Mouse (Mus musculus) 3134 (cell line): ENCODE data around the gene Uqcc1.

ENCODE experiments used
- DNase-seq: peaks from one replicate; pipeline ENCODE4 v3.0.0-alpha.2; 2011; ENCODE audit warnings: low spot score; ENCODE audit not compliant: insufficient read length; ENCODE audit errors: extremely low read depth

Uqcc1 gene

DNA sequence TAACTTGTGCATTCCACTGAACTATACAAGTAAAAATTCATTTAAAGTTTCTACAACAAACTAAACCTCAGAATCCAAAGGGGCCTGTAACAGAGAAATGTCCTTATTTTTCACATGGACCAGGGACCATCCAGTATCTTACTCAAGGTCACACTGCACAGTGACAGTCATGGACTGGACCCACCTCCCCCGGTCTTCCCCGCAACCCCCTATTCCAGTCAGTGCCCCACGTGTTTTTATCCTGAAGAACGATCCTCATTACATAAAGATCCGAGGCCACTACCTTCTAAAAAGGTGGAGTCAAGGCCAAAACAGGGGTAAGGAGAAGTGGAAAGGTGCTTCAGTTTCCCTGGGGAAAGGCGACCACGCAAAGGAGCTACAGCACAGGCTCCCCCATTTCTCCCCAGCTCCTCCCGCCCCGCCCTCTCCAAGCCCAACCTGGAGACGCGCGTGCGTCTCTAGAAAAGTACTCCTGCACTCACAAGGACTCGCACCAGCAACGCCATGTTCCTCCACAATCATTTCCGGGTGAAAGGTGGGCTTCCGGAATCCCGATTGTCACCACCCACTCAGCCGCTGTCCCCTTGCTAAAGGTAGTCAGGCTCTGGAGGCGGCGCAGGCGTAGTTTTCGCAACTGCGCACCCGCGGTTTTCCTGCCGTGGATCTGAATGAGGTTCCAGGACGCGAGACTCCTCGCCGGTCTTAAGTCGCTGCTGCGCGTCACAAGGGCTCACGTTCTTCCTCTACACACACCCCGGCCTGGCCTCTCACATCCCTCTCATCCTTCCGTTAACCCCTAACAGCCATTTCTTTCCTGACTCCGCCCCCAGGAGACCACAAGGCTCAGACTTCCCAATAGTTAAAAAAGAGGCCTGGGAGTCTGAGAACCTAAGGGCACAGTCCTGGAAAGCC lies at the start of gene Uqcc1:
Uqcc1 (minus strand) TSS at position 780 of the 912 bp plus-strand sequence.
- peak; percentile 97 for DNase-seq

DNA sequence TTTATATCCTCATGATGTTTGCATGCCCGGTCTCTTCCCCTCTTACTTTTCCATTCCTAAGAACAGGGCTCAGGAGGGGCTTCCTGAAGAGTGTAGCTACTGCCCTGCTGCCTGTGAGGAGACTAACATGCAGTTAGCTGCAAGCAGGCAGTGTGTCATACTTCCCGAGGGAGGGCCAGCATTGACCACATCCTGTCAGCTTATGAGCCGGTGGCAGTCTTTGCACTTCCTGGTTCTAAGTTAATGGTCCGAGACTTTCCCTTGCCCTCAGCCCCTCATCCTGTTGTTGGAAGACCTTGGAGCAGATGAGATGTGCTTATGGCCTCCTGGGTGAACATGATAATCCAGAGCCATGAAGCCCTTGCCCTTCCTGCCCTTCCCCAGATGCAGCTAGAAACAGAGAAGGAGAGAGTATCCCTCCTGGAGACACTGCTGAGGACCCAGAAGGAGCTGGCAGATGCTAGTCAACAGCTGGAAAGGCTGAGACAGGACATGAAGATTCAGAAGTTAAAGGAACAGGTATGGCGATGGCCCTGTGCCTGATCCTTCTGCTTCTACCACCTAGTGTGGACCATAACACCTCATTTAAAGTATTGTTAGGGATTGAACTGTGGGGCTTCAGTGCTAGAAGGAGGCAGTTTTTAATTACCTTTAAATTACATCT lies 49.4 kb upstream of the Uqcc1 start:
- DNase-seq, result peak; percentile 72

- DNase-seq, result no peak
Measured at GRCm38 (mm10) chr2:155974087-155974731, 44.1 kb upstream of the Uqcc1 start.

- DNase-seq, result no peak
Measured at GRCm38 (mm10) chr2:155973348-155973747, 43.2 kb upstream of the Uqcc1 start.

GRCm38 (mm10) chr2:155962991-155963390 lies 32.9 kb upstream of the Uqcc1 start:
- DNase-seq, result no peak

GRCm38 (mm10) chr2:155961862-155962261 lies 31.8 kb upstream of the Uqcc1 start:
- no peak for DNase-seq

DNA sequence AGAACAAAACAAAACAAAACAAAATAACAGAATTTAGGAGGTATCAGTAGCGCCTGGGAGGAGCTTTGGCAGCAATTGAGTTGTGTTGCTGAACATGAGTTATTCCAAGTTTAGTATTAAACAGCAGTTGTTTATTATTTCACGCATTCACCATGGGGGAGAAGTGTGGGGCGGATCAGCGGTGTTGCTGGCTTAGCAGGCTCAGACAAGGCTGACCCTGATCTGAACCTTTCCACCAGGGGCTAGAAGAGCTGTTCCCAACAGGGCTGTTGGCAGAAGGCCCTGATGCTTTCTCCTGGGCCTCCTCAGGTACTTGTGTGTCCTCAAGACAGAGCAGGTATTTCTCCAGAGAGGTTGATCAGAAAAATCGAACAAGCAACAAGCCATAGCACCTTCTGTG lies 29.9 kb upstream of the Uqcc1 start:
- DNase-seq, result no peak

DNA sequence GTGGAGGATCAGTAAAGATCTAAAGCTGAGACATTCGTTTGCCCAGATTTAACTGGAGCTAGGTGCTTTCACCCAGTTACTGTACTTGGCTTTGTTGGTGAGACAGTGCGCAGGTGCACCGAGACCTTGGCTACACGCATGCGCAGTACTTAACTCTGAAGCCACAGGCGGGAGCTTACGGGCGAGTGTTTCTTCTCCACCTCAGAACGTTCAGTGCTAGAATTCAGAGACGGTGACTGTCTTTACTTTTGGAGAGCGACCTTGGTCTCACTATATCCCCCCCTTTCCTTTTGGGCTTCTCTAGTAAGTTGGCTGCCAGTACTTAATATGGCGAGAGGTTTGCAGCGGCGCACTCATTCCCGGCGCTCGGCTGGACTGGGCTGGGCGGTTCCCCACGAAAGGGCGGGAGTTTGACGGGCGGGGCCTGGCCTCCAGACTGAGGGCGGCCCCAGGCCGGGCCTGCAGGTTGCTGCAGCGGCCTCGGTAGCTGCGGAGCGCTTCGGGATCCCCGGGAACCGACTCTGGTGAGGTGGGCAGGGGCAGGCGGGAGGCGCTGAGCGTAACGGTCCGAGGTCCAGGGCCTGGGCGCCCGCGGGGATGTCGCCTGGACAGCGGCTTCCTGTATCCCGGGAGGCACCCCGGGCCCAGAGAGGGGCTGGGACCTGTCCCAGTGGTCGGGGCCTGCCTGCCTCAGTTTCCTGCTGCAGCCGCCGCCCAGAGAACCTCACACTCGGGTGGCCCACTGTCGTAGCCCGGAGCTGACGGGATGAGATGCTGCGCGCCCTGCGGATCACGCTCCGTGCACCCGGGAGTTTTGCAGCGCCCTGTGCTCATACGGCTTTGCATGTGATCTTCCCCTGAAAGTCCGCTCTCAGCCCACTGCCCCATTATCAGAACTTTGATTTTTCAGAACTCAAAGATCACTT lies 26.3 kb upstream of the Uqcc1 start, which contains the start of gene Cep250:
Cep250 (plus strand) TSS at position 325 of the 926 bp plus-strand sequence.
- peak; percentile 92 for DNase-seq

GRCm38 (mm10) chr2:155952006-155952405 lies 21.9 kb upstream of the Uqcc1 start:
- peak; percentile 39 for DNase-seq

GRCm38 (mm10) chr2:155949362-155949761 lies 19.3 kb upstream of the Uqcc1 start:
- peak; percentile 60 for DNase-seq

- no peak for DNase-seq
Measured at GRCm38 (mm10) chr2:155947390-155948002, 17.4 kb upstream of the Uqcc1 start.

GRCm38 (mm10) chr2:155946499-155946898 lies 16.4 kb upstream of the Uqcc1 start:
- no peak for DNase-seq

GRCm38 (mm10) chr2:155946069-155946468 lies 16.0 kb upstream of the Uqcc1 start:
- peak; percentile 59 for DNase-seq

- no peak for DNase-seq
Measured at GRCm38 (mm10) chr2:155945580-155945979, 15.5 kb upstream of the Uqcc1 start.

DNA sequence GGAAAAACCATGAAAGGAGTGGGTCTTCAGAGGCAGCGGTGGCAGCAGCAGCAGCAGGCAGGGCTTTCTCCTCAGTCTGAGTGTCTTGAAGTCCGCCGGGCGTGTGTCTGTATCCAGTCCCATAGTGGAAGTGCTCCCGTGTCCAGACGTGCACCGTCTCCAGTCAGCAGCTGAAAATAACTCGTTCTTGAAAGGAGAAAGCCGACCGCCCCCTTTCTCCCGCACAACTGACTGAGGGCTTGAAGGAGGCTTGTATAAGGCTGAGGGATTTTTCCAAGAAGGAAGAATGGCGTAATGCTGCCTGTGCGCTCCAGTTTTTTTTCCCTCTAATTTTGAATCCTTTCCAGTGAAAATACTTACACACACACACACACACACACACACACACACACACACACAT lies 15.0 kb upstream of the Uqcc1 start, which contains the start of gene Gdf5:
Gdf5 (minus strand) TSS at position 244 of the 400 bp plus-strand sequence.
- DNase-seq, result no peak

GRCm38 (mm10) chr2:155944685-155945084 lies 14.6 kb upstream of the Uqcc1 start:
- no peak for DNase-seq

- no peak for DNase-seq
Measured at GRCm38 (mm10) chr2:155943463-155943862, 13.4 kb upstream of the Uqcc1 start.

GRCm38 (mm10) chr2:155941697-155942442 lies 11.8 kb upstream of the Uqcc1 start:
- no peak for DNase-seq

GRCm38 (mm10) chr2:155940681-155941080 lies 10.6 kb upstream of the Uqcc1 start, which contains the start of gene Gm15557:
Gene Gm15557 (plus strand): TSS chr2:155940728.
- no peak for DNase-seq
